Mouse (Mus musculus) c-Kit-negative CD71-positive TER-119-positive erythroid progenitor cells, embryonic 14.5 days (primary cell): ENCODE results near the gene Sema3d.

Experiments
- DNase-seq: peaks from one replicate; pipeline ENCODE4 v3.0.0-alpha.2; 2013; ENCODE audit warnings: low read depth, low spot score

The Sema3d gene

GRCm38 (mm10) chr5:12634227-12634980 lies 251.2 kb downstream of the Sema3d start:
- DNase-seq = no peak

GRCm38 (mm10) chr5:12637763-12638468 lies 254.7 kb downstream of the Sema3d start:
- no peak for DNase-seq
